Mouse (Mus musculus) forebrain, embryonic 11.5 days (tissue): ENCODE results near the gene Naa30. TPM values are rescaled to one million over a fixed set of nuclear protein-coding genes. Genes with fewer than 3 reads are reported as not detected.
A peak's percentile ranks its signal among the peaks of the same experiment; 100 is the strongest.
"Not testable (repeated sequence)": the region's sequence is repeated elsewhere in the genome, so short reads cannot be mapped to it uniquely, and the experiment has no call there.

Experiments used
- ATAC-seq: fragments of 200-750 bp; cut with Nextera tagmentation; replicated peaks from 2 replicates; pipeline ENCODE4 v1.8.0; 2017; ENCODE audit warnings: moderate TSS enrichment; ENCODE audit not compliant: low FRiP score
- DNase-seq: peaks from one replicate; pipeline ENCODE4 v3.0.0-alpha.2; 2017; ENCODE audit warnings: low spot score
- H3K27ac ChIP-seq: fragments of 300-500 bp; sonication (generic); 2 replicates; pipeline ENCODE4 v1.5.1; 2014; ENCODE audit warnings: low read depth, low read length
- H3K27me3 ChIP-seq: fragments of 300-500 bp; sonication (generic); 2 replicates; pipeline ENCODE4 v1.6.1; 2014; ENCODE audit warnings: mild to moderate bottlenecking, low read length, mixed read lengths; ENCODE audit not compliant: control insufficient read depth, insufficient read depth
- H3K36me3 ChIP-seq: fragments of 300-500 bp; sonication (generic); 2 replicates; pipeline ENCODE4 v1.6.1; 2014; ENCODE audit warnings: mild to moderate bottlenecking, low read length, moderate library complexity, mixed read lengths; ENCODE audit not compliant: control insufficient read depth, insufficient read depth
- H3K4me1 ChIP-seq: fragments of 300-500 bp; sonication (generic); replicated peaks from 2 replicates; pipeline ENCODE4 v1.6.1; 2014; ENCODE audit warnings: low read length, mixed read lengths; ENCODE audit not compliant: control insufficient read depth, insufficient read depth
- H3K4me2 ChIP-seq: fragments of 300-500 bp; sonication (generic); 2 replicates; pipeline ENCODE4 v1.6.1; 2014; ENCODE audit warnings: low read depth, mild to moderate bottlenecking, low read length, moderate library complexity, mixed read lengths; ENCODE audit not compliant: severe bottlenecking
- H3K4me3 ChIP-seq: fragments of 300-500 bp; sonication (generic); 2 replicates; pipeline ENCODE4 v1.5.1; 2014; ENCODE audit warnings: low read depth, low read length
- H3K9ac ChIP-seq: fragments of 300-500 bp; sonication (generic); 2 replicates; pipeline ENCODE4 v1.6.1; 2014; ENCODE audit warnings: low read length
- H3K9me3 ChIP-seq: fragments of 300-500 bp; sonication (generic); 2 replicates; pipeline ENCODE4 v1.6.1; 2016; ENCODE audit warnings: low read length, mixed read lengths; ENCODE audit not compliant: control insufficient read depth
- WGBS: fragments of 180-500 bp; shearing (Covaris S2); extraction: QIAGEN DNeasy Blood & Tissue Kit; methylation state at CpG from one replicate; pipeline ENCODE4 v1.1.7; 2014; 5-methylcytosine and 5-hydroxymethylcytosine counted together
- polyA plus RNA-seq: library from polyadenylated mRNA; unstranded; fragments of >200 nt; fragmentation: Nextera tagmentation; extraction: Ambion mirVana; gene quantifications from 2 replicates; pipeline ENCODE4 v1.2.1, GENCODE M21; 2014

Gene Naa30
- polyA plus RNA-seq, 1 experiment from 2014 or later = 19.3 TPM

GRCm38 (mm10) chr14:49210215-49210614 lies 38.2 kb downstream of the Naa30 start:
- H3K9me3 ChIP-seq, H3K4me2 ChIP-seq, H3K27ac ChIP-seq, ATAC-seq, H3K4me1 ChIP-seq, DNase-seq, H3K4me3 ChIP-seq, H3K36me3 ChIP-seq, H3K9ac ChIP-seq, H3K27me3 ChIP-seq: not testable (repeated sequence)
- WGBS = 93% methylated on average over 3 of the region's 3 CpGs

- DNase-seq = no peak
- H3K27me3 ChIP-seq = no peaks in the 10 kb centered on the region
- H3K4me1 ChIP-seq = no peaks in the 10 kb centered on the region
- H3K9ac ChIP-seq = no peak overlapping the region
- ATAC-seq = no peak
- no peaks in the 10 kb centered on the region for H3K36me3 ChIP-seq
- no peak overlapping the region for H3K4me3 ChIP-seq
- no peak overlapping the region for H3K4me2 ChIP-seq
- no peaks in the 10 kb centered on the region for H3K9me3 ChIP-seq
- WGBS = 72% methylated on average over 7 of the region's 7 CpGs
- no peak overlapping the region for H3K27ac ChIP-seq
Measured at GRCm38 (mm10) chr14:49218677-49219076, 46.7 kb downstream of the Naa30 start.

GRCm38 (mm10) chr14:49219466-49220022 lies 47.5 kb downstream of the Naa30 start:
- not testable (repeated sequence) for H3K4me1 ChIP-seq, ATAC-seq
- 84% methylated on average over 4 of the region's 4 CpGs for WGBS

GRCm38 (mm10) chr14:49221771-49222170 lies 49.7 kb downstream of the Naa30 start:
- ATAC-seq = no peak
- no peaks in the 10 kb centered on the region for H3K36me3 ChIP-seq
- no peak overlapping the region for H3K4me3 ChIP-seq

More at GRCm38 (mm10) chr14:49219466-49220022, 47.5 kb downstream of the Naa30 start:
- H3K9me3 ChIP-seq, H3K27me3 ChIP-seq, DNase-seq, H3K4me2 ChIP-seq, H3K27ac ChIP-seq, H3K36me3 ChIP-seq, H3K9ac ChIP-seq, H3K4me3 ChIP-seq: not testable (repeated sequence)

GRCm38 (mm10) chr14:49226471-49226870 lies 54.4 kb downstream of the Naa30 start:
- DNase-seq (no peak), ATAC-seq (no peak)
- 93% methylated on average over 7 of the region's 7 CpGs for WGBS
- H3K4me3 ChIP-seq = no peak overlapping the region
- H3K27ac ChIP-seq = no peak overlapping the region
- H3K9ac ChIP-seq = no peak overlapping the region
- no peaks in the 10 kb centered on the region for H3K36me3 ChIP-seq
- H3K4me1 ChIP-seq = no peaks in the 10 kb centered on the region
- H3K4me2 ChIP-seq = no peak overlapping the region
- no peaks in the 10 kb centered on the region for H3K27me3 ChIP-seq
- no peaks in the 10 kb centered on the region for H3K9me3 ChIP-seq

More at GRCm38 (mm10) chr14:49221771-49222170, 49.7 kb downstream of the Naa30 start:
- Histone ChIP-seq H3K27ac (no peak overlapping the region), H3K4me1 (no peaks in the 10 kb centered on the region), H3K9me3 (no peaks in the 10 kb centered on the region), H3K27me3 (no peaks in the 10 kb centered on the region), H3K9ac (no peak overlapping the region), H3K4me2 (no peak overlapping the region)
- no peak for DNase-seq
- WGBS = 88% methylated on average over 2 of the region's 2 CpGs

GRCm38 (mm10) chr14:49226986-49227385 lies 55.0 kb downstream of the Naa30 start:
- no peak overlapping the region for H3K27ac ChIP-seq
- ATAC-seq (no peak), DNase-seq (no peak)
- H3K4me1 ChIP-seq = no peaks in the 10 kb centered on the region
- no peak overlapping the region for H3K4me3 ChIP-seq
- H3K27me3 ChIP-seq = no peaks in the 10 kb centered on the region
- 90% methylated on average over 11 of the region's 11 CpGs for WGBS
- no peak overlapping the region for H3K9ac ChIP-seq
- no peaks in the 10 kb centered on the region for H3K36me3 ChIP-seq
- no peak overlapping the region for H3K4me2 ChIP-seq
- H3K9me3 ChIP-seq = no peaks in the 10 kb centered on the region

- Histone ChIP-seq H3K27me3 (no peaks in the 10 kb centered on the region), H3K9ac (no peak overlapping the region), H3K27ac (no peak overlapping the region), H3K36me3 (no peaks in the 10 kb centered on the region), H3K4me2 (no peak overlapping the region), H3K4me1 (0 out of 2 replicates have a peak, but pooled peaks cover 2% of the 10 kb centered on the region), H3K9me3 (no peaks in the 10 kb centered on the region), H3K4me3 (no peak overlapping the region)
- ATAC-seq (no peak), DNase-seq (no peak)
- 87% methylated on average over 3 of the region's 3 CpGs for WGBS
Measured at GRCm38 (mm10) chr14:49231845-49232244, 59.8 kb downstream of the Naa30 start.

- Histone ChIP-seq H3K27ac (no peak overlapping the region), H3K4me1 (0 out of 2 replicates have a peak, but pooled peaks cover 2% of the 10 kb centered on the region), H3K27me3 (no peaks in the 10 kb centered on the region), H3K9me3 (no peaks in the 10 kb centered on the region), H3K36me3 (no peaks in the 10 kb centered on the region), H3K9ac (no peak overlapping the region), H3K4me2 (no peak overlapping the region), H3K4me3 (no peak overlapping the region)
- no peak for ATAC-seq
- peak; percentile 56 for DNase-seq
- WGBS = 47% methylated on average over 9 of the region's 9 CpGs
Measured at GRCm38 (mm10) chr14:49234788-49235515, 62.9 kb downstream of the Naa30 start.

GRCm38 (mm10) chr14:49238206-49238605 lies 66.2 kb downstream of the Naa30 start:
- H3K27ac ChIP-seq = no peak overlapping the region
- H3K36me3 ChIP-seq = no peaks in the 10 kb centered on the region
- 0 out of 2 replicates have a peak, but pooled peaks cover 2% of the 10 kb centered on the region for H3K4me1 ChIP-seq
- ATAC-seq (peak; percentile 69), DNase-seq (peak; percentile 74)
- no peaks in the 10 kb centered on the region for H3K27me3 ChIP-seq
- H3K4me2 ChIP-seq = no peak overlapping the region
- 35% methylated on average over 11 of the region's 11 CpGs for WGBS
- H3K9me3 ChIP-seq = no peaks in the 10 kb centered on the region
- H3K4me3 ChIP-seq = no peak overlapping the region
- H3K9ac ChIP-seq = no peak overlapping the region
